Mouse (Mus musculus) urinary bladder, adult 2 months (tissue): ENCODE results near the gene Gmeb2. TPM values are rescaled to one million over a fixed set of nuclear protein-coding genes. Genes with fewer than 3 reads are reported as not detected.

Experiments
- DNase-seq: peaks from one replicate; pipeline ENCODE4 v3.0.0; 2022; ENCODE audit warnings: low spot score
- polyA plus RNA-seq: library from polyadenylated mRNA; depleted of rRNA; stranded (reverse); fragments of >200 nt; gene quantifications from 2 replicates; pipeline ENCODE4 v1.2.3, GENCODE M21; 2012; rRNA removed

Gene Gmeb2
- 18.1 and 21.0 TPM in 2 replicates for polyA plus RNA-seq

DNA sequence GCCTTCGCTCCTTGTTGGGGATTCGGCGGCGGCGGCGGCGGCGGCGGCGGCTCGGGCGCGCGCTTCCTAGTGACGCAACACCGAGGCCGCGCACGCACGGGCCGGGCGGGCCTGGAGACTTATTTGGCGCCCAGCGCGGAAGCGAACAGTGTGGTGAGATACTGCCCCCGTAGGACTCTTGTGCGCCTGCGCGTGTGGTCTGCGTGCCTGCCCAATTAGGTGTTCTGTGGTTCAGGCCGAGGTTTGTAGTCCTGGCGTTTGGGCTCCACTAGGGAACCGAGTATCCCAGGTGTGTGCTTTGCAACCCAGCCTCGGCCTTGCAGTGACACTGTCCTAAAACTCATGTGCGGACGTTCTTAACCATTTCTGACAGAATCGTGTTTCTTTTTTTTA lies at the start of gene Gmeb2:
Gene Gmeb2 (minus strand): TSS at position 78 of the 393 bp plus-strand sequence.
- DNase-seq: peak; percentile 75

DNA sequence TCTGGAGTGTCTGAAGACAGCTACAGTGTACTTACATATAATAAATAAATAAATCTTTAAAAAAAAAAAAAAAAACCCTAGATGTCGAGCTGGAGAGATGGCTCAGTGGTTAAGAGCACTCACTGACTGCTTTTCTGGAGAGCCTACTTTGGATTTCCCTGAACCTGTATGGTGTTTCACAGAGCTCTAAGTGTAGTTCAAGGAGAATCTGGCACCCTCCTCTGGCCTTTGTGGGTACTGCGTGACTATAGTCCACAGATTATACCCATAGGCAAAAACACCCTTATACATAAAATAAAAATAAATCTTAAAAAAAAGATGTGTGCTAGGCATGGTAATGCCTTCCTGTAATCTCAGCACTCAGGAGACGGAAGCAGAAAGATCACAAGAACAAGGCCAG lies 46.2 kb upstream of the Gmeb2 start:
- DNase-seq: no peak

DNA sequence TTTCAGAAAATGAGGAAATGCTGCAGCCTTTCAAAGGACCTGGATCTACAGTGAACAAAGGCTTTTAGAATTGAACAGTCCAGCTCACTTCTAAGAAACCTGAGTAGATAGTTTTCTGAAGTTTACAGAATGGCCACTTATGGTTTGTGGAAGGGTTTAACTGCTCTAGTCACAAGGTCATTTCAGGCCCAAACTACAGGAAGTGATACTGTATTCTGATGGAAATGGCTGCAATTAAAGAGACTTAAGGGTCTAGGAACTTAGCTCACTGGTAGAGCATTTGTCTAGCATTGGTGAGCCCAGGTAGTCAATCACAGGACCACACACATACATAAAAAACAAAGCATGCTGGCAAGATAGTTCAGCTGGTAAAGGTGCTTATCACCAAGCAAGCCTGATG lies 44.7 kb upstream of the Gmeb2 start:
- no peak for DNase-seq

DNA sequence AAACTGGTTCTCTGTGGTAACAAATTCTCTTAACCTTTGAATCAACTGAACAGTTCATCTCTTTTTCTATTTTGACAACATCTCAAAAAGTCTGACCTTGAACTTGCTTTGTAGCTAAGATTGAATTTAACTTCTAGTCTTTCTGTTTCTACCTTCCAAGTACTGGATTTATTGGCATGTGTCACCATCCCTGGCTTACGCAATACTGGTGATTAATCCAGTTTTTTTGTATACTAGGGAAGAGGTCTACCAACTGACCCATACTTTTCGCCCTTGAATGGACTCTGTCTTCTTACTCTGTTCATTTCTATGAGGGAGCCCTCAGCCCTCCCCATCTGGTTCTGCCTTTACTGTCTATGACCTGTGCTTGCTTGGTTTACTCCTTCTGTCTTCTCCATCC lies 38.3 kb upstream of the Gmeb2 start:
- DNase-seq: no peak

DNA sequence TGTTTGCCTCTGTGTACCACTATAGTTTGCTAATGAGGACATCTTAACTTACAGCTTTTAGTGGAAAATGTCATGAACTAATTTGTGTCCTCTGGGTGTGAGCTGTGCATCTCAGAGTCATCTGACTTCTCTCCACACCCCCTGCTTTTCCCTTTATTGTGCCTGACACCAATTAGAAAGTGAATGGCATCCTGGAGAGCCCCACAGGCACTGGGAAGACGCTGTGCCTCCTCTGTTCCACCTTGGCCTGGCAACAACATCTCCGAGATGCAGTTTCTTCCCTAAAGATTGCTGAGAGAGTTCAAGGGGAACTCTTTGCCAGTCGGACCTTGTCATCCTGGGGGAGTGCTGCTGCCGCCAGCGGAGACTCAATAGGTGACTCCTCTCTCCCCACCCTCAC lies 34.3 kb upstream of the Gmeb2 start:
- DNase-seq: no peak

DNA sequence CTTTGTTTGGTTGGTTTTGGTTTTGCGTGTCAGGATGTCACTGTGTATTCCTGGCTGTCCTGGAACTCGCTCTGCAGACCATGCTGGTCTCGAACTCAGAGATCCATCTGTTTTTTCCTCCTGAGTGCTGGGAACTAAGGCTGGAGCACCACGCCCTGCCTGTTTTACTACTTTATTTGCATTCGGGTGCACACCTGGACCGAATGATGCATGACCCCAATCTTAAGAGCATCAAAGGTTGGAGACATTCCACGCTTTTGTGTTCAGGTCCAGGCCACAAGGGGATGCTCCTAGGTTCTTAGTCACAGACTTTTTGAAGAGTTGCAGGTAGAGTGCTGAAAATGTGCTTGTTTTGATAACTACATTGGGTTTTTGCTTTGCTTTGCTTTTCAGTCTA lies 32.3 kb upstream of the Gmeb2 start:
- DNase-seq: no peak

DNA sequence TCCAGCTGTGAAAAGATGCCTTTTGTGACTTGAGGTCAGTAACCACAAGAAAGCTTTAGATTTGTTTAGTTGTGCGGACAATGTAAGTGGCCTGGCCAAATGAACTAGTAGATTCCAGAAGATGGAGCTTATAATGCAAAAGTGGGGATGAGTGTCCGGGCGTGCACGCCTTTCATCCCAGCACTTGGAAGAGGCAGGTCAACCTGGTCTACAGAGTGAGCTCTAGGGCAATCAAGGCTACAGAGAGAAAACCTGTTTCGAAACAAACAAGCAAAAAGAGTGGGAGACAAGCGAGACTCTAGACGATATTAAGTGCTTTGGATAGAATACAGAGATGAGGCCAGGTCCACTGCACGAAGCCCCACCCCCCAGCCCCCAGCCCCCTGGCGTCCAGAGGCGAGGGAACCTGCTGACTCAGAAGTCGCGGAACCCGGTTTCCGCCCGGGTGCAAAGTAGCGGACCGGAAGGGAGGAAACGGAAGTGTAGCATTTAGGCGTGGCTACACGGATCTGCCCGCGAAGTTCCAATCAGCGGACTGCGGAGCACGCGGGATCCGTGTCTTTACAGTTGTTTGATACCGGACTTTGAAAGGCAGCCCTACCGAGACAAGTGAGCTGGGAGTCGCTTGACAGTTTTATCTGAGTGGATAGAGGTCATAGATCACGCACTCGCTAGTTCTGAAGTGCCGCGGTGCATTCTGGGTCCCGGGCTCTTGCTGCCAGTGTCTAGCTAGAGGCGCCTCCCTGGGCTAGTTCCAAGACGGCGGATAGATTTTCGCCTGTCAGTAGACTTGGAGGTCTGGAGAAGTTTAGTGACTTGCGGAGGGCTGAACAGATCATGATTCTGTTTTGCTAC lies 31.6 kb upstream of the Gmeb2 start, which contains the start of gene Rtel1:
Gene Rtel1 (plus strand): TSS at position 492 of the 855 bp plus-strand sequence.
- peak; percentile 71 for DNase-seq

GRCm38 (mm10) chr2:181314080-181314810 lies 26.4 kb upstream of the Gmeb2 start, which contains the start of gene Stmn3:
Gene Stmn3 (minus strand): TSS chr2:181314500.
- DNase-seq: no peak

- DNase-seq: no peak
Observed at GRCm38 (mm10) chr2:181313344-181314079, 25.7 kb upstream of the Gmeb2 start.

DNA sequence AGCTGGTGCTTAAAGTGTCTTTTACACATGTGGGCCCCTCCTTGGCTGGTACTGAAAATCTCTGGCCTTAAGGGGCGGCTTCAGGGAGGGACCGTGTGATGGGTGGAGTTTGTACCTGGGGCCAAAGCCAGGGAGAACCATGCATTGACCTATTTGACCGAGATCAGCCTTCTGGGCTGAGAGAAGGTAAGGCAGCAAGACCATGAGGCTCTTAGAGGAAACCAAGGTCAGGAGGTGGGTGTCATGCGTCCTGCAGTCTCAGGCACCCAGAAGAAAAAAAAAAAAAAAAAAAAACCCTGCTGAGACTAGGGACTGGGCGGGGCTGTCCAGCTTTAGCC lies 25.1 kb upstream of the Gmeb2 start:
- no peak for DNase-seq

GRCm38 (mm10) chr2:181312435-181312834 lies 24.6 kb upstream of the Gmeb2 start:
- DNase-seq: no peak

DNA sequence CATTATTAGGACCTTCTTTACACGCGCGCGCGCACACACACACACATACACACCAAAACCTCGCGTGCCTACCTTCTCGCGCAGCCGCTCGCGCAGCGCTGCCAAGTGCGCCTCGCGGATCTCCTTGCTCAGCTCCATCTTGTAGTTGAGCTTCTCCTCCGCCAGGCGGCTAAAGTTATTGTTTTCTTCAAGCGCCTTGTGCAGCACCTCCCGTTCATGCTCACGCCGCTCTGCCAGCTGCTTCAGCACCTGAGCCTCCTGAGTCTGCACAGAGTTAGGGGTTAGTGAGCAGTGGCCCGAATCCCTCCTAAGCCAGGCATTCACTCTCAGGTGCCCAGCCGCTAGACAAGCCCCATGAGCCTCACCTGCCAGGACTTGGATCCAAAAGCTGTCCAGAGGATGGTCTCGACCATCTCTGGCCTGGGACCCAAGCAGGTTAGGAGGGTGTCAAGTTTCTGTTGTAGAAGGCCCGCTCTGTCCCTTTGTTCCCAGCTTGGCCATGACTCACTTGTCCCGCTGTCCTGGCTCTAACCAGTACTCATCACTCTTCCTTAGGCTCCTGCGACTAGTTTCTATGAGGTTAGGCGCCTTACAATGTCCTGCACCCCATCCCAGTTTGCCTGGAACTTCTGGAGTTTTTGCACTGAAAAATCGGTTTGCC lies 19.4 kb upstream of the Gmeb2 start:
- no peak for DNase-seq

- no peak for DNase-seq
Observed at GRCm38 (mm10) chr2:181304944-181305343, 17.1 kb upstream of the Gmeb2 start.

GRCm38 (mm10) chr2:181302041-181302440 lies 14.2 kb upstream of the Gmeb2 start:
- no peak for DNase-seq

DNA sequence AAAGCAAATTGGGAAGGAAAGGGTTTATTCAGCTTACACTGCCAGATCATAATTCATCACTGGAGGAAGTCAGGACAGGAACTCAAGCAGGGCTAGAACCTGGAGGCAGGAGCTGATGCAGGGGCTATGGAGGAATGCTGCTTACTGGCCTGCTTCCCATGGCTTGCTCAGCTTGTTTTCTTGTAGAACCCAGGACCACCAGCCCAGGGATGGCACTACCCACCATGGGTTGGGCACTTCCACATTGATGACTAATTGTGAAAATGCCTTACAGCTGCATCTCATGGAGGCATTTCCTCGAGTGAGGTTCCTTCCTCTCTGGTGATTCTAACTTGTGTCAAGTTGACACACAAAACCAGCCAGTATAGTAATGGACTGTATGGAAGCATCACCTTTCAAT lies 3.1 kb upstream of the Gmeb2 start:
- DNase-seq: no peak

DNA sequence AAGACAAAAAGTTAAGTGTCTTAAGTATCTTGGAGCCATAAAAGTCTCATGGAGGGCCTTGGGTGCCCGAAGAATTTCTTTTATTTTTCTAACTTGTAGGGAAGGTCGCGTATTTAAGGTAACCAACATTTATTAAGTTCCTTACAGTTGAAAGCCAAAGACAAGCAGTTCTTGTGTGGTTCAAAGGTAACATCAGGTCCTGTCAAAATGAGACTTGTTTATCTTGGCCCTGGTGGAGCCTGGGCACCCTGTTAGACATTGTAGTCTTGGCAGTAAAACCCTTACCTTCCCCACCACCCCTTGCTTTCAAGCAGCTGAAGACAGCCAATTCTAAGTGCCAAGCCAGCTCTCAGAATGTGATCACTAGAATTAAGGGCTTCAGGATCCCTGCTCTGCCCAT lies 856 bp upstream of the Gmeb2 start:
- DNase-seq: no peak

GRCm38 (mm10) chr2:181287338-181287957 lies 387 bp downstream of the Gmeb2 start:
- peak; percentile 80 for DNase-seq

GRCm38 (mm10) chr2:181286629-181287337 lies 1.1 kb downstream of the Gmeb2 start:
- DNase-seq: no peak

- DNase-seq: no peak
Observed at GRCm38 (mm10) chr2:181279968-181280367, 7.9 kb downstream of the Gmeb2 start.

GRCm38 (mm10) chr2:181277866-181278265 lies 10.0 kb downstream of the Gmeb2 start:
- no peak for DNase-seq

DNA sequence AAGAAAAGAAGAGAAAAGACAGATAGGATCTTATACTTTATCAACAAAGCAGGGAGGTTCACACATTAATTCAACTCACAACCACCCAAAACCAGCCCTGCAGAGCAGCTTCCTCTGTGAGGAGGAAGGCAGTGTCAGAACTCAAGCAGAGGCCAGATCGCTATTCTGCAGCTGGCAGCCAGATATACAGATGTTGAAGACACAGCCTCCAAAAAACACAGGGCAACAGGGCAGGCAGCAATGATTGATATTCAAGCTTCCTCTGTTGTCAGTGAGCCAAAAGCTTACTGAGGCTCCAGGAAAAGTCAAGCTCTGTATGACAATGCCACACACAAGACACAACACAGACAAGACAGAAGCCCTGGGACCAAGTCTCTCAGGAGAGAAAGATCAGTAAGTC lies 11.1 kb downstream of the Gmeb2 start:
- DNase-seq: no peak
